Mouse (Mus musculus): ENCODE data around the gene Tmem145. TPM values are rescaled to one million over a fixed set of nuclear protein-coding genes. Genes with fewer than 3 reads are reported as not detected.
A peak's percentile ranks its signal among the peaks of the same experiment; 100 is the strongest.
"Not testable (repeated sequence)": the region's sequence is repeated elsewhere in the genome, so short reads cannot be mapped to it uniquely, and the experiment has no call there.

The Tmem145 gene
- polyA plus RNA-seq, 1 experiment = not detected

DNA sequence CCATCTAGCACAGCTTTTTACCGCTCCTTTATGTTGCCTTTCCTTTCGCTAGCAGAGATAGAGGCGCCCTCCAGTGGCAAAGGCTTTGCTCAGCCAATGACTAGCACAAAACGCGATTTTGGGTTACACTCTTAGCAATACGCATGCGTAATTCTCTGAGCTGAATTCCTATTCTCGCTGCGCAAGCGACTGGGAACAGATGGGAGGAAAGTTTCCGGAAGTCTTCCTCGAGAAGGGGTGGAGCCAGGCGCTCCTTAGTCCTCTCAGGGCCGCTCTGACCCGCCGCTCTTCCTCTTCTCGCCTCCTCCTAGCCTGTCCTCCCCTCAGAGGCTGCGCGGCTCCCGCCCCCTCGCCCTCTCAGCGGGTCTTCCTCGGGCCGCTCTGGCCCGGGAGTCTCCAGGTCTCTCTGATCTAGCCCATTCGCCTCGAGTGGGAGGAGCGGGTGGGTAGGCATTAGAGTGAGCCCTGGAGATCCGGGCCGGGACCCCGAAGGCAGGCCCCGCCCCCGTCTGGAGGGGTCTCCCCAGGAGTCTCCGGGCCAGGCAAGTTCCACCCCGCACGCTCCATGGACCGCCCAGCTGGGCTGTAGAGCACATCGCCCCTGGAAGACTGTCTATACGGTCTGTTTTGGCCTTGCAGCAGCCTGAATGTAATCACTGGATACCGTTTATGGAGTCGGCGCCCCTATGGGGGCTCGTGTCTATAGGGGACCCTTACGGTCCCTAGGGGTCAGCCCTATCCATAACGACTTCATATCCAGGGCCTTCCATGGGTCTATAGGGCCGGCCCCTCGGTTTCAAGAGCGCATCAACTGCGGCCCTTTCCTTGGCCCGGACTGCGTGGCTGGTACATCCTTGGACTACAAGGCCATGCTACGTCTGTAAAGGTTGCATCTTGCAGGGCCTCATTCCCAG lies 10.9 kb downstream of the Tmem145 start, which contains the start of gene Megf8:
Gene Megf8, plus strand, starts transcription at position 633 of the 914 bp plus-strand sequence.
- 15% methylated on average over 52 of the region's 52 CpGs for whole genome bisulfite sequencing
- H3K27ac ChIP-seq (ENCODE audit: insufficient read depth, low read length) = no peak within 1 kb of the TSS; the same call in 1 of the 2 replicates

DNA sequence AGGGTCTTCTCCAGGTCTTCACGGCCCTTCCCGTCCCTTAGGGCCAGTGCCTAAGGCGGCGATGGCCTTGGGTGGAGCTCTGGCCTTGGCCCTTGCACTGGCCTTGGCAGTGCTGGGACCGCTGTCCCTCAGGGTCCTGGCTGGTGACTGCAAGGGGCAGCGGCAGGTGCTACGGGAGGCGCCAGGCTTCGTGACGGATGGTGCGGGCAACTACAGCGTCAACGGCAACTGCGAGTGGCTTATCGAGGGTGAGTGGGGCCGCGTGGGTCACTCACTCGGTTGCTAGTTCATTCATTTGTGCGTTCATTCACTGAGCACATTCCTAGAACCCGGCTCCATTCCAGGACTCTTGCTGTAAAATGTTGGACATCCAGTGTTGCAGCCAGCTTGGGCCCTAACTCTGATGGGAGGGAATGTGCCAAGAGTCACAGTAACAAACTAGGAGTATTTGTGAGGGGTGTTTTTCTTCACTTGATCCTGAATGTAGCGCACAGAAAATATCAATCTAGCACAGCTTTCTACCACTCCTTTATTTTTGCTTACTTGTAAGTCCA lies 11.6 kb downstream of the Tmem145 start:
- no peaks in the 10 kb centered on the region for H3K36me3 ChIP-seq (ENCODE audit: control insufficient read depth, insufficient read depth, low read length)
- WGBS = 75% methylated on average over 21 of the region's 21 CpGs

More for the DNA sequence above, 10.9 kb downstream of the Tmem145 start, which contains the start of gene Megf8:
- no peak for TF ChIP-seq POLR2A (IDR thresholded peaks at IDR 0.05; ENCODE audit: low read depth, low read length)
- peak; percentile 72; the same call in 1 of the 2 replicates for TF ChIP-seq CTCF (IDR thresholded peaks at IDR 0.05; ENCODE audit: extremely low read depth, insufficient read depth, insufficient read length, insufficient replicate concordance)
- DNase-seq (ENCODE audit: low read depth in 1 of 2, low spot score in 2 of 2) = peak; percentile 85 to 91
- H3K27me3 ChIP-seq (ENCODE audit: control insufficient read depth, insufficient read depth, low read length) = peaks cover 19% of the 10 kb centered on the region
- peak within 1 kb of the TSS; percentile 52 for H3K4me3 ChIP-seq (ENCODE audit: extremely low read depth, insufficient read depth, insufficient read length)
- H3K4me1 ChIP-seq (ENCODE audit: control insufficient read depth, insufficient read depth, insufficient read length) = peaks cover 18% of the 10 kb centered on the region
- H3K36me3 ChIP-seq (ENCODE audit: control insufficient read depth, insufficient read depth, low read length) = no peaks in the 10 kb centered on the region

DNA sequence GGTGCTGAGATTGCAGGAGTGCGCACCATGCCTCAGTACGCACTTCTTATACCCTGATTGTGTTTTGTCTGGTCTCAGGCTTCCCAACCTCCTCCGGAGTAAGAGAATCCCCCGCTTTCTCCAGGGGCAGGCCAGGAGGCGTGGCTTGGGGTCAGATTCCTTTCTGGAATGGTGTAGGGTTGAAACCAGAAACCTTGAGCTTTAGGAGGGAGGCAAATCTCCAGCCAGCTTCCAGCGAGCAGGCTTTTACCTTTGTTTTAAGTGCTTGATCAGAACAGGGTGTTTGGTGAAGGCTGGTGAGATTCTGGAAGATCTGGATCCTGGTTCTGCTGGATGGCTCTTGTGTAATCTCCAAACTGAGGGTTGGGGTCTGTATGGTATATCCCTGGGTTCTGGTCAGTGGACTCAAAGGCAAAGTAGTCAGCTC lies 16.2 kb downstream of the Tmem145 start:
- H3K36me3 ChIP-seq (ENCODE audit: control insufficient read depth, insufficient read depth, low read length) = no peaks in the 10 kb centered on the region
- no peak for DNase-seq (ENCODE audit: low read depth in 1 of 2, low spot score in 2 of 2)
- TF ChIP-seq CTCF (IDR thresholded peaks at IDR 0.05; ENCODE audit: extremely low read depth, insufficient read depth, insufficient read length, insufficient replicate concordance) = no peak
- no peak for TF ChIP-seq POLR2A (IDR thresholded peaks at IDR 0.05; ENCODE audit: low read depth, low read length)
- no peaks in the 10 kb centered on the region for H3K27me3 ChIP-seq (ENCODE audit: control insufficient read depth, insufficient read depth, low read length)
- no peak overlapping the region for H3K27ac ChIP-seq (ENCODE audit: insufficient read depth, low read length)
- 80% methylated on average over 6 of the region's 6 CpGs for WGBS
- H3K4me3 ChIP-seq (ENCODE audit: extremely low read depth, insufficient read depth, insufficient read length) = no peak overlapping the region
- 0 out of 2 replicates have a peak, but pooled peaks cover 3% of the 10 kb centered on the region for H3K4me1 ChIP-seq (ENCODE audit: control insufficient read depth, insufficient read depth, insufficient read length)

More for the DNA sequence above, 11.6 kb downstream of the Tmem145 start:
- Histone ChIP-seq H3K4me1 (ENCODE audit: control insufficient read depth, insufficient read depth, insufficient read length) (peaks cover 18% of the 10 kb centered on the region), H3K27ac (ENCODE audit: insufficient read depth, low read length) (no peak overlapping the region; the same call in 1 of the 2 replicates), H3K27me3 (ENCODE audit: control insufficient read depth, insufficient read depth, low read length) (peaks cover 19% of the 10 kb centered on the region), H3K4me3 (ENCODE audit: extremely low read depth, insufficient read depth, insufficient read length) (peak overlapping the region; percentile 22; the same call in 1 of the 2 replicates)
- TF ChIP-seq CTCF (IDR thresholded peaks at IDR 0.05; ENCODE audit: extremely low read depth, insufficient read depth, insufficient read length, insufficient replicate concordance) (no peak), POLR2A (IDR thresholded peaks at IDR 0.05; ENCODE audit: low read depth, low read length) (no peak)
- no peak for DNase-seq (ENCODE audit: low read depth in 1 of 2, low spot score in 2 of 2)

DNA sequence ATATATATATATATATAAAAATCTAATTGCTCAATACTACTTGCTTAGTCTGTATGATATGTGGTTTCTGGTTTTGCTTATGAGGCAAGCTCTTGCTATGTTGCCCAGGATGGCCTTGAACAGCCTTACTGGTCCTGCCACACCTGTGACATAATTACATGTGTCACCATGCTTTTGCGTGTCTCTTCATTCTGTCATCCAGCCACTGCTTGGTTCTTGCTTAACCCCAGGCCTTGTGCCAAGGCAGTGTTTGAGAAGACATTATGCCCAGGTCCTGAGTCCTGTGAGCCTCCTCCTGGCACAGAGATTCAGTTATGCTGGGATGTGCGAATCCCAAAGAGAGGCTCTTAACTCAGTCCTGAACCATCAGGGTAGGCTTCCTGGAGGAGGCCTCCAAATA lies 17.3 kb downstream of the Tmem145 start:
- Histone ChIP-seq H3K36me3 (ENCODE audit: control insufficient read depth, insufficient read depth, low read length) (no peaks in the 10 kb centered on the region), H3K27me3 (ENCODE audit: control insufficient read depth, insufficient read depth, low read length) (no peaks in the 10 kb centered on the region), H3K4me1 (ENCODE audit: control insufficient read depth, insufficient read depth, insufficient read length) (no peaks in the 10 kb centered on the region), H3K4me3 (ENCODE audit: extremely low read depth, insufficient read depth, insufficient read length) (no peak overlapping the region), H3K27ac (ENCODE audit: insufficient read depth, low read length) (no peak overlapping the region)
- TF ChIP-seq POLR2A (IDR thresholded peaks at IDR 0.05; ENCODE audit: low read depth, low read length) (no peak), CTCF (IDR thresholded peaks at IDR 0.05; ENCODE audit: extremely low read depth, insufficient read depth, insufficient read length, insufficient replicate concordance) (no peak)
- 92% methylated on average over 2 of the region's 2 CpGs for WGBS
- no peak for DNase-seq (ENCODE audit: low read depth in 1 of 2, low spot score in 2 of 2)

DNA sequence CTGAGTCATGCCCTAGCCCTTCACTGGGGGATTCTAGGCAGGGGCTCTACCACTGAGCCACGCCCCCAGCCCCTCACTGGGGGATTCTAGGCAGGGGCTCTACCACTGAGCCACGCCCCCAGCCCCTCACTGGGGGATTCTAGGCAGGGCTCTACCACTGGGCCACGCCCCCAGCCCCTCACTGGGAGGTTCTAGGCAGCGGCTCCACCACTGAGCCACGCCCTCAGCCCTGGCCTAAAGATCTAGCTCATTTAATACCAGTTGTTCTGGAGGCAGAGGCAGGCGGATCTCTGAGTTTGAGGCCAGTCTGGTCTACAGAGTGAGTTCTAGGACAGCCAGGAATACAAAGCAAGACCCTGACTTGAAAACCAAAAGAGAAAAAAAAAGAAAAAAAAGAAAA lies 19.5 kb downstream of the Tmem145 start:
- H3K4me3 ChIP-seq (ENCODE audit: extremely low read depth, insufficient read depth, insufficient read length); DNase-seq (ENCODE audit: low read depth in 1 of 2, low spot score in 2 of 2); H3K27ac ChIP-seq (ENCODE audit: insufficient read depth, low read length); H3K4me1 ChIP-seq (ENCODE audit: control insufficient read depth, insufficient read depth, insufficient read length); H3K36me3 ChIP-seq (ENCODE audit: control insufficient read depth, insufficient read depth, low read length); H3K27me3 ChIP-seq (ENCODE audit: control insufficient read depth, insufficient read depth, low read length): not testable (repeated sequence)
- 84% methylated on average over 6 of the region's 6 CpGs for WGBS

DNA sequence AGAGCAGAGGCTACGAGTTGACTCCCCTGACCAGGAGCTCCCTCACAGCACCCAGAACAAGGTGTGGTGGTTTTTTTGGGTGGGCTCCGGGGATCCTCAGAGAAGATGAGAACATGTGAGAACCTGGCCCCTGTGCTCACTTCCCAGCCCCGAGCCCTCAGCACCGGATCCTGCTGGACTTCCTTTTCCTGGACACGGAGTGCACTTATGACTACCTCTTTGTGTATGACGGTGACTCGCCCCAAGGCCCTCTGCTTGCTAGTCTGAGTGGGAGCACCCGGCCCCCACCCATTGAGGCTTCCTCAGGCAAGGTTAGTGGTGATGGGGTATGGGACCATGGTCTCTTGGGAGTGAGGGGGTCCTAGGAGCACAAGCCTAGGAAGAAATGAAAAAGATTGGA lies 20.3 kb downstream of the Tmem145 start:
- H3K27ac ChIP-seq (ENCODE audit: insufficient read depth, low read length) = no peak overlapping the region
- H3K4me3 ChIP-seq (ENCODE audit: extremely low read depth, insufficient read depth, insufficient read length) = no peak overlapping the region
- no peaks in the 10 kb centered on the region for H3K27me3 ChIP-seq (ENCODE audit: control insufficient read depth, insufficient read depth, low read length)
- no peaks in the 10 kb centered on the region for H3K4me1 ChIP-seq (ENCODE audit: control insufficient read depth, insufficient read depth, insufficient read length)
- no peaks in the 10 kb centered on the region for H3K36me3 ChIP-seq (ENCODE audit: control insufficient read depth, insufficient read depth, low read length)
- TF ChIP-seq CTCF (IDR thresholded peaks at IDR 0.05; ENCODE audit: extremely low read depth, insufficient read depth, insufficient read length, insufficient replicate concordance) = no peak
- no peak for TF ChIP-seq POLR2A (IDR thresholded peaks at IDR 0.05; ENCODE audit: low read depth, low read length)
- no peak for DNase-seq (ENCODE audit: low read depth in 1 of 2, low spot score in 2 of 2)
- WGBS = 58% methylated on average over 8 of the region's 8 CpGs

All from spleen, adult 2 months (tissue).